Mouse (Mus musculus) heart, embryonic 15.5 days (tissue): Measurements from ENCODE around the gene Epha2. TPM values are rescaled to one million over a fixed set of nuclear protein-coding genes. Genes with fewer than 3 reads are reported as not detected.
A peak's percentile ranks its signal among the peaks of the same experiment; 100 is the strongest.

Experiments used
- ATAC-seq: fragments of 200-750 bp; cut with Nextera tagmentation; replicated peaks from 2 replicates; pipeline ENCODE4 v1.8.0; 2017; ENCODE audit warnings: low read depth, moderate TSS enrichment; ENCODE audit not compliant: insufficient number of reproducible peaks, insufficient read depth, low FRiP score
- H3K27ac ChIP-seq: fragments of 300-500 bp; sonication (generic); 2 replicates; pipeline ENCODE4 v1.5.1; 2015; ENCODE audit warnings: mild to moderate bottlenecking, inconsistent platforms
- H3K27me3 ChIP-seq: fragments of 300-500 bp; sonication (generic); 2 replicates; pipeline ENCODE4 v1.6.1; 2015; ENCODE audit warnings: inconsistent platforms
- H3K36me3 ChIP-seq: fragments of 300-500 bp; sonication (generic); 2 replicates; pipeline ENCODE4 v1.6.1; 2015; ENCODE audit warnings: mild to moderate bottlenecking, inconsistent platforms
- H3K4me1 ChIP-seq: fragments of 300-500 bp; sonication (generic); replicated peaks from 2 replicates; pipeline ENCODE4 v1.6.1; 2015; ENCODE audit warnings: inconsistent platforms
- H3K4me2 ChIP-seq: fragments of 300-500 bp; sonication (generic); 2 replicates; pipeline ENCODE4 v1.6.1; 2015; ENCODE audit warnings: inconsistent platforms, mild to moderate bottlenecking, moderate library complexity
- H3K4me3 ChIP-seq: fragments of 300-500 bp; sonication (generic); 2 replicates; pipeline ENCODE4 v1.5.1; 2015; ENCODE audit warnings: mild to moderate bottlenecking, inconsistent platforms
- H3K9ac ChIP-seq: fragments of 300-500 bp; sonication (generic); 2 replicates; pipeline ENCODE4 v1.6.1; 2015; ENCODE audit warnings: mild to moderate bottlenecking, inconsistent platforms
- H3K9me3 ChIP-seq: fragments of 300-500 bp; sonication (generic); replicated peaks from 2 replicates; pipeline ENCODE4 v1.6.1; 2016; ENCODE audit warnings: inconsistent platforms
- WGBS: fragments of 180-500 bp; shearing (Covaris S2); methylation state at CpG from one replicate; pipeline ENCODE4 v1.1.7; 2015; ENCODE audit warnings: mixed read lengths; 5-methylcytosine and 5-hydroxymethylcytosine counted together
- polyA plus RNA-seq: library from polyadenylated mRNA; unstranded; fragments of >200 nt; fragmentation: Nextera tagmentation; extraction: Ambion mirVana; gene quantifications from 2 replicates; pipeline ENCODE4 v1.2.1, GENCODE M21; 2015

Gene Epha2
- polyA plus RNA-seq, 1 experiment from 2014 or later = 2.7 TPM

- Histone ChIP-seq H3K36me3 (no peaks in the 10 kb centered on the region), H3K4me1 (peaks cover 40% of the 10 kb centered on the region), H3K27ac (no peak overlapping the region), H3K4me3 (no peak overlapping the region), H3K9ac (no peak overlapping the region), H3K27me3 (peaks cover 7% of the 10 kb centered on the region; the same call in 1 of the 2 replicates), H3K9me3 (no peaks in the 10 kb centered on the region), H3K4me2 (no peak overlapping the region)
- no peak for ATAC-seq
- 81% methylated on average over 1 of the region's 1 CpGs for WGBS
These were observed 20.6 kb upstream of the Epha2 start for GRCm38 (mm10) chr4:141280471-141280870.

DNA sequence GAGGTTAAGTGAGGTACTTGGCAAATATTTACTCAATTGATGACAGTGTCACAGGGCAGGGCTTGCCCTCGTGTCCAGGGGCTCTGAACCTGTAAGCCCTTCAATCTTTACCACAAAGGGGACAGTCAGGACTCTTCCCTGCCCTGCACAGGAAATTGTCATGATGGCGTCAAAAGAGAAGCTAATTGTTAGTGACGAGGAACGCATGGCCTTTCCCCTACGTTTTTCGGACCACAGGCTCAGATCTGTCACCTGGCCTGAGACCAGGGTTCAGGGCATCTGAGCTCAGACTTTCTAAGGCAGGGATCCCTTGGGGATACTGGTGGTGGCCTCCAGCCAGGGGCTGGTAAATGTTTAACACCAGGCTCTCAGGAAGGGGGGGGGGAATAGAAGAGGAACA, 19.9 kb upstream of the Epha2 start:
- Histone ChIP-seq H3K27me3 (peaks cover 4% of the 10 kb centered on the region; the same call in 1 of the 2 replicates), H3K4me3 (no peak overlapping the region), H3K9ac (no peak overlapping the region), H3K9me3 (no peaks in the 10 kb centered on the region), H3K4me2 (no peak overlapping the region), H3K27ac (no peak overlapping the region), H3K4me1 (peaks cover 40% of the 10 kb centered on the region), H3K36me3 (no peaks in the 10 kb centered on the region)
- ATAC-seq = no peak
- WGBS = 44% methylated on average over 6 of the region's 6 CpGs

DNA sequence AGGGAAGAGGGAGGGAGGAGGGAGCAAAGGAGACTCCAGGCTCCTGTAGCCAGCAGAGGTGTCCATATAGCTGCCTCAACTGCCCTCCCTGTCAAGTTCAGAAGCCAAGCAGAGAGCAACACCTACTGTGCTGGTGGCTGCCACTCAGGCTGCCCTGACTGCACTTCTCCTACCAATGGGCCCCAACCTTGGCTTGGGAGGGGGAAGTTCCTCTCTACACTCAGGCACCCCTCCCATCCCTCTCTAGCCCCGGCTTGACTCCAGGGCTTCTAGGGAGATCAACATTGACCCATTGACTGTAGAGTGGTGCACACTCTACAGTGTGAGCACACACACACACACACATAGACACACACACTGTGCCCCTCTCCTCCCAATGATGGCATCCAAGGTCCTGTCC, 19.5 kb upstream of the Epha2 start:
- ATAC-seq = no peak
- 30% methylated on average over 1 of the region's 1 CpGs for WGBS
- H3K4me2 ChIP-seq = no peak overlapping the region

DNA sequence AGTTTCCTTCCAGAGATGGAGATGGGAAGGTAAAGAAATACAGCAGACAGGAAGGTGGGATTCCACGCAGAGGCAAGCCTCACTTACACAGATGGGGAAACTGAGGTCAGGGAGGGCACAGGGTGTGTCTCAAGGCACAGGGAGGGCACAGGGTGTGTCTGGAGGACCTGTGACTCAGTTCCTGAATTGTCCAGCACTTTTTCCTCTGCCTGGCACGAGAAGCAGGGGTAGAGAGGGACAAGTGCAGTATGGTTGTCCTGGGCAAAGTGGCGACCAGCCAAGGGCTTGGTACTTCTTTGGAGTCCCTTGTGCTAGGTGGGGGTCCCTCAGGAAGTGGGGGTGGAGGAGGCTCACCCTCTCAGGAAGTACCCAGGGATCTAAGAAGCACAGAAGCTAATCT, 19.0 kb upstream of the Epha2 start:
- Histone ChIP-seq H3K36me3 (no peaks in the 10 kb centered on the region), H3K27ac (no peak overlapping the region), H3K4me2 (no peak overlapping the region), H3K4me1 (peaks cover 42% of the 10 kb centered on the region), H3K9me3 (no peaks in the 10 kb centered on the region), H3K9ac (no peak overlapping the region), H3K27me3 (peaks cover 4% of the 10 kb centered on the region; the same call in 1 of the 2 replicates), H3K4me3 (no peak overlapping the region)
- WGBS = 56% methylated on average over 3 of the region's 3 CpGs
- no peak for ATAC-seq

More for the DNA sequence above, 19.5 kb upstream of the Epha2 start:
- no peak overlapping the region for H3K4me3 ChIP-seq
- H3K27ac ChIP-seq = no peak overlapping the region
- H3K9me3 ChIP-seq = no peaks in the 10 kb centered on the region
- H3K9ac ChIP-seq = no peak overlapping the region
- H3K27me3 ChIP-seq = peaks cover 4% of the 10 kb centered on the region; the same call in 1 of the 2 replicates
- no peaks in the 10 kb centered on the region for H3K36me3 ChIP-seq
- peaks cover 40% of the 10 kb centered on the region for H3K4me1 ChIP-seq

DNA sequence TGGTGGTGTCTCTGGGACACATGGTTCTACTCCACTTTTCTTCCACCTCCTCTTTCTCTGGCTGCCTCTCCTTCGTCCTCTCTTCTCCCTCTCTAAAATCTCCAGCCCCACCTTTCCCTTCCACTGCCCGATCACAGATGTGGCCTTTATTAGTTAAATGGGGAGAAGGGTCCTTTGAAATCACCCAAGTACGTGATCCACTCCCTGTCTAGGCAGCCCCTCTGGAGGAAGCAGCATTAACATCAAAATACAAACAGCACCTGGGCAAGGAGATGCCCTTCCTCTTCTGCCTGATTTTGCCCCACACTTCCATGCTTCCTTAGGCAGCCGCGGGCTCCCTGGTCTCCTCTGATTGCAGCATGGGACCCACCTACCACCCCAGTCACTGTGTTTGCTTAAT, 18.4 kb upstream of the Epha2 start:
- H3K4me3 ChIP-seq = no peak overlapping the region
- 72% methylated on average over 5 of the region's 5 CpGs for WGBS
- H3K27me3 ChIP-seq = peaks cover 8% of the 10 kb centered on the region; the same call in 1 of the 2 replicates
- H3K36me3 ChIP-seq = no peaks in the 10 kb centered on the region
- H3K27ac ChIP-seq = no peak overlapping the region
- no peak overlapping the region for H3K4me2 ChIP-seq
- H3K4me1 ChIP-seq = peaks cover 42% of the 10 kb centered on the region
- H3K9me3 ChIP-seq = no peaks in the 10 kb centered on the region
- ATAC-seq = no peak
- no peak overlapping the region for H3K9ac ChIP-seq

DNA sequence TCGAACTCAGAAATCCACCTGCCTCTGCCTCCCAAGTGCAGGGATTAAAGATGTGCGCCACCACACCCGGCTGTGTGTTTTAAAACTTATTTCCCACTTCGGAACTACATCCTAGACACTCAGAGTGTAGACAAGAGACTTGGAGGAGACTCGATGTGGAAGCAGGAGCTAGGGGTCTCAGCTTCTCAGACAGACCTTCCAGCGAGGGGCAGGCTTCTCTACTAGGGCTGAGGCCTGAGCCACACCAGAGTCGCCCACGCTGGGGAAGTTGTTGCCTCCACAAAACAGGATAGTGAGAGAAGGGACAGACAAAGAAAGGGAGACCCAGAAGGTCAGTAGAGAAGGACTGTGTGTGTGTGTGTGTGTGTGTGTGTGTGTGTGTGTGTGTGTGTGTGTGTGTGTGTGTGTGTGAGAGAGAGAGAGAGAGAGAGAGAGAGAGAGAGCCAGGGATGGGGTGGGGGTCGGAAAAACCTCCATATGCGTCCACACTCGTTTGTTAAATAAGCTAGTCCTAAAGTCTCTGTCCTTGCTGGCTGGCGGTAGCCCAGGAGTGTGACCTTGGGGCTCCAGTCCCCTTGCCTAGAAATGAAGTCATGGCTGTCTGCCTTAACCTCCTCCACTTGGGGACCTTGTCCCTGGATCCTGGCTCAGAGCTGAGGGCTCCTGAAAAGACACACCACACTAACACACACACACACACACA, 17.7 kb upstream of the Epha2 start:
- no peak overlapping the region for H3K9ac ChIP-seq
- no peak overlapping the region for H3K4me3 ChIP-seq
- no peaks in the 10 kb centered on the region for H3K36me3 ChIP-seq
- H3K4me2 ChIP-seq = no peak overlapping the region
- WGBS = 54% methylated on average over 11 of the region's 12 CpGs
- no peak for ATAC-seq
- peaks cover 15% of the 10 kb centered on the region; the same call in 1 of the 2 replicates for H3K27me3 ChIP-seq
- no peaks in the 10 kb centered on the region for H3K9me3 ChIP-seq
- H3K27ac ChIP-seq = no peak overlapping the region
- H3K4me1 ChIP-seq = peaks cover 38% of the 10 kb centered on the region

DNA sequence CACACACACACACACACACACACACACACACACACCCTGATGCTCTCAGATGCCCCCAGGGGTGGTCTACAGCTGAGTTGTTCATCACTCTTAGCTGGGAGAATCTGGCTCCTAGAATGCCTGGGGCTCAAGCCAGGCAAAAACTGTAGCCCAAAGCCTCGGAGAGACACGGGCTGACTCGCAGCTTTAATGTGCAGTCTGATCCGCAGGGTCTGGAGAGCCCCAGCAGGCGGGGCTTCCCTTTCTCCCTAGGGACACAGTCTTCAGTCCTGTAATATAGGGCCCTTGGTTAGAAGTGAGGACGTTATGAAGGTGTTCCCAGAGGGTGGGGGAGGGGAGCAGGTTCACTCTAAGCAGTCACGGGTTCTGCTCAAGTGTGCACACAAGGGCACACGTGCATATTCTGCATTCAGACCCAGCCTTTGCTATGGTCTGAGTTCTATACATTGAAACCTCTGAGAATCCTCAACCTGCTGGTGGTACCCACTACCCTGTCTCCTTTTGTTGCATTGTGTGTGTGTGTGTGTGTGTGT, 17.1 kb upstream of the Epha2 start:
- no peak overlapping the region for H3K4me3 ChIP-seq
- H3K4me1 ChIP-seq = peaks cover 33% of the 10 kb centered on the region
- H3K9ac ChIP-seq = peak overlapping the region; percentile 40; the same call in 1 of the 2 replicates
- 24% methylated on average over 8 of the region's 8 CpGs for WGBS
- H3K27ac ChIP-seq = no peak overlapping the region; the same call in 1 of the 2 replicates
- no peaks in the 10 kb centered on the region for H3K9me3 ChIP-seq
- H3K36me3 ChIP-seq = no peaks in the 10 kb centered on the region
- H3K4me2 ChIP-seq = no peak overlapping the region
- H3K27me3 ChIP-seq = peaks cover 18% of the 10 kb centered on the region; the same call in 1 of the 2 replicates
- ATAC-seq = no peak

GRCm38 (mm10) chr4:141284486-141284885, 16.6 kb upstream of the Epha2 start:
- no peak overlapping the region for H3K27ac ChIP-seq
- 72% methylated on average over 3 of the region's 3 CpGs for WGBS
- H3K4me1 ChIP-seq = peaks cover 28% of the 10 kb centered on the region
- no peak overlapping the region for H3K9ac ChIP-seq
- H3K36me3 ChIP-seq = no peaks in the 10 kb centered on the region
- peaks cover 22% of the 10 kb centered on the region for H3K27me3 ChIP-seq
- no peak overlapping the region for H3K4me2 ChIP-seq
- H3K4me3 ChIP-seq = no peak overlapping the region
- no peaks in the 10 kb centered on the region for H3K9me3 ChIP-seq
- no peak for ATAC-seq

DNA sequence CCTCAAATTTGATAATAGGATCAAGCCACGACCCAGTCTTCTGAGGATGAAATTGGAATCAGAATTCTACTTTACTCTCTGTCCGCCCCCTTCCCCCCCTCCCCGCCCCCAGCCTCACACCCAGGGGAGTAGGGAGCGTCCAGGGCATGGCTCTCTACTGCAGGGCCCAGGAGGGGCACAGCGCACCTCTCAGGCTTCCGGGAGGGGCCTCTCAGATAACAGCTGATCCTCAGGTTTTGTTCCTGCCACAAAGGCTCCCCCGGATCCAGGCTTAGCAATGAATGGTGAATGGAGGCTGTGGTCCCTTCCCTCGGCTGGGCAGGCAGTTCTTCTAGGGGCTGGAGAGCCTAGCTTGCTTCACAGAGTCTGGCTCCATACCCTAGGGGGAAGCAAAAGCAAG, 15.9 kb upstream of the Epha2 start:
- 36% methylated on average over 6 of the region's 8 CpGs for WGBS
- Histone ChIP-seq H3K4me2 (no peak overlapping the region), H3K36me3 (no peaks in the 10 kb centered on the region), H3K4me1 (peaks cover 28% of the 10 kb centered on the region), H3K27ac (no peak overlapping the region), H3K27me3 (peaks cover 28% of the 10 kb centered on the region), H3K9me3 (no peaks in the 10 kb centered on the region), H3K9ac (no peak overlapping the region), H3K4me3 (no peak overlapping the region)
- ATAC-seq = no peak

- Histone ChIP-seq H3K4me1 (peaks cover 30% of the 10 kb centered on the region), H3K4me2 (peak overlapping the region; percentile 48), H3K4me3 (peak overlapping the region; percentile 4; the same call in 1 of the 2 replicates), H3K9me3 (no peaks in the 10 kb centered on the region), H3K27me3 (peaks cover 44% of the 10 kb centered on the region), H3K36me3 (no peaks in the 10 kb centered on the region), H3K27ac (no peak overlapping the region), H3K9ac (0 out of 2 replicates have a peak overlapping the region, but pooled peaks have one; percentile 4)
- no peak; the same call in 1 of the 2 replicates for ATAC-seq
- 10% methylated on average over 20 of the region's 20 CpGs for WGBS
These were observed 14.1 kb upstream of the Epha2 start for GRCm38 (mm10) chr4:141286860-141287517.

GRCm38 (mm10) chr4:141287518-141288004, 13.5 kb upstream of the Epha2 start:
- H3K4me3 ChIP-seq = peak overlapping the region; percentile 4; the same call in 1 of the 2 replicates
- peaks cover 49% of the 10 kb centered on the region for H3K27me3 ChIP-seq
- no peaks in the 10 kb centered on the region for H3K36me3 ChIP-seq
- peaks cover 32% of the 10 kb centered on the region for H3K4me1 ChIP-seq
- ATAC-seq = no peak
- H3K9ac ChIP-seq = 0 out of 2 replicates have a peak overlapping the region, but pooled peaks have one; percentile 4
- H3K27ac ChIP-seq = no peak overlapping the region
- H3K4me2 ChIP-seq = peak overlapping the region; percentile 48
- no peaks in the 10 kb centered on the region for H3K9me3 ChIP-seq
- WGBS = 7% methylated on average over 15 of the region's 15 CpGs
